Mouse (Mus musculus) kidney, postnatal 10 days (tissue): ENCODE results near the gene Krt23.
A peak's percentile ranks its signal among the peaks of the same experiment; 100 is the strongest.

Source experiments
- DNase-seq: peaks from one replicate; pipeline ENCODE4 v3.0.0; 2021; ENCODE audit warnings: mixed read lengths

The Krt23 gene

GRCm38 (mm10) chr11:99492733-99493573 is at the start of gene Krt23:
Gene Krt23 (minus strand): TSS chr11:99493137.
- peak; percentile 14 for DNase-seq

- DNase-seq = peak; percentile 65
Observed at GRCm38 (mm10) chr11:99539721-99540120, 46.8 kb upstream of the Krt23 start.

DNA sequence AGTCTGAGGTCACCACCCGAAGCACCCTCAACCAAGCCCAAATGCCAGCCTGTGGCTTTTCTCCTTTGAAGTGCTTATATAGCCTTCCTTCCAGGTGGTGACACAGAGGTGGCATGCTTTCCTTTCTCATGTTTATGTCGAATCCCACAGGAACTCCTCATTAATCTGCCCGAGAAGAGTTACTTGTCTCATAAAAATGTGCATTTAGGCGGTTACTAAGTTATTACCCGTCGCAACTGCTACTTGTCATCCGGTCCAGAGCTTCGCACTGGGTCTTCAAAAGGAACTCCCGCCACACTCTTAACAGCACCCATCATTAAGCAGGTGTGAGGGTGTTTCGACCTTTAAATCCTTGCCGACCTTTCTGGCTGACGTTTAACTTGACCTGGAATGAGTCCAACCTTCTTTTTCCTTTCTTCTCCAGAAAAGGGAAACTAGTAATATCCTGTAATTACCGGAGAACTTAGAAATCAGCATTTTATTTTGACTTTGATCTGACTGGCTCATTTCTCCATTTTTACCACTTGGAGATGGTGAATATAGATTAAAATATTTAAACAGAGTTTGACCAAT is 28.4 kb upstream of the Krt23 start, which contains the start of gene Krt39:
Gene Krt39, minus strand, starts transcription at position 51 of the 573 bp plus-strand sequence.
- DNase-seq = no peak

GRCm38 (mm10) chr11:99514098-99514497 is 21.2 kb upstream of the Krt23 start:
- peak; percentile 8 for DNase-seq

GRCm38 (mm10) chr11:99500095-99500805 is 7.3 kb upstream of the Krt23 start:
- DNase-seq = no peak

DNA sequence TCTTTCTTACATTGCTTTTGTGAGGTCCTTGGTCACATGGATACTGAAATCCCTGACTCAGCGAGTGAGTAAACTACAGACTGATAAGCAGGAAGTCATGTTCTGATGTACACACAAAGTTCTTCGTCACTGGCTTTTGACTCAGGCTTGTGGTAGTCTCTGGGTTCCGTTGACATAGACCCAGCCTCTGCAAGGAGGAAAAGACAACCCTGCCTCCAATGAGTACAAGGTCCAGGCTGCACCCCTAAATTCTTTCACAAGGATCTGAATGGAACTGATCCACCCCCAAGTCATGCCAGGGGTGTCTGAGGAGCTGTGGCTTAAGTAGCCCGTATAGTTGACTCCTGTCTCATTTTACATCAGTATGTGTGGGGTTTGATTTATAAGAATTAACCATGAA is 3.5 kb upstream of the Krt23 start:
- DNase-seq = no peak

GRCm38 (mm10) chr11:99494741-99495140 is 1.8 kb upstream of the Krt23 start:
- no peak for DNase-seq

DNA sequence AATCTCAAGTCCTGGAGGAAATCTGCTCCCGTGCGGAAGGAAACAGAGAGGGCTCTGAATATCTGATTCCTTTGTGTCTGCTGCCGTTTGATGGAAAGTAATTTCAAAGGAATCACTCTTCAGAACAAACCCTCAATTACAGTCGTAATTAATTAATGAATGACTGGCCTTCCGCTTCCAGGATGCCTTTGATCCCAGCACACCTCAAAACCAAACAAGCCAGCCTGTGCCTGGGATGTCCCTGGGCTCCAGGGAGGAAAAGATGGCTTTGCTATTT is 575 bp upstream of the Krt23 start:
- no peak for DNase-seq

DNA sequence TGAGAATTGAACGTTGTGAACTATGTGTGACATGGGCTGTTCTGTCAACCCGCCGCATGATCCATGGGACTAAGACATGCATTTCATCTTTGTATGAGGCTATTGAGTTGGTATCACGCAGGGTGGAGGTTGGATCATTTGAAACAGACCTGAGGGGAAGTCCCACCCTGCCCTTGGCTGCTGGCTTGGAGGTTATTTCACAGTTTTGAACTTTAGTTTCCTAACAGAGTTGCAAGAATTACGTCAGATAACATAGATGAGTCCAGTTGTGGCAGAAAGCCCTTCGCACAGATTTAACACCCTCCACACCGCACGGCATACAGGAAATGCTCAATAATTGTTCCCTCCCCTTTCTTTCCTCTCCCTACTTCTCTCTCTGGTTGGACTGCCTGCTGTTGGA is 1.9 kb downstream of the Krt23 start:
- DNase-seq = no peak

DNA sequence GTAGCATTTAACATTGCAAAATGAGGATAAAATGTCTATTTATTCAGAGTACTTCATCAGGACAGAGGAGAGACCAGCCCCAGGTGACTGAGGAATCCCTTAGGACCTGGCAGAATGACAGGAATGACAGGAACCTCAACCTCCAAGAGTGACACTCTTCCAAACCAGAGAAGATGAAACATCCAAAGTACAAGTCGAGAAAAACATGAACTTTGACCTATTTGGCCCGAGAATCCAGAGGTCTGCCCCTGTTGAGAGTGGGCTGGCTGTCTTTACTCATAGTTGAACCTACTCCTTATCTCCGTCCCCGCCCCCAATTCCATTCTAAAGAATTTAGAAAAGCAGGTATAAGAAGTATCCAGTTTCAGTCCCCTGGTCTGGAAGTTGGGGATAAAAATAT is 2.3 kb downstream of the Krt23 start:
- DNase-seq = no peak

GRCm38 (mm10) chr11:99489233-99489632 is 3.7 kb downstream of the Krt23 start:
- DNase-seq = no peak

GRCm38 (mm10) chr11:99474981-99475380 is 18.0 kb downstream of the Krt23 start:
- DNase-seq = no peak

DNA sequence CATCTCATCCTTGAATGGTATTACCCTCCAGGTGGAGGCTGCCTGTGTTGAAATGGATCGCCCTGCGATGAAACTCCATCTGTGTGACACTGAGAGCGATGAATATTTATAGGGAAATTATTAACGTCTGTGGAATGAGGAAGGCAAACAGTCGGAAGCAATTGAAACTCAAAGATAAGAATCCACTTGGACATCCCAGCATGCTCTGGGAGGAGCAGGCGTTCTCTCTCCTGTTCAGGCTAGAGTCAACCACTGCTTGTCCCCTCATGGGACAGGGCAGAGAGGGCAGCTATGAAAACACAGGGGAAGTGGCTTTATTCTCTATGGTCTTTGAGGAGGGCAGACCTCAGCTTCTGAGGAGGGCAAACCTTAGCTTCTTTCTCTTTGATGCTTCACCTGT is 19.5 kb downstream of the Krt23 start:
- DNase-seq = no peak

- DNase-seq = no peak
Observed at GRCm38 (mm10) chr11:99472405-99472804, 20.5 kb downstream of the Krt23 start.

- no peak for DNase-seq
Observed at GRCm38 (mm10) chr11:99471946-99472345, 21.0 kb downstream of the Krt23 start.

DNA sequence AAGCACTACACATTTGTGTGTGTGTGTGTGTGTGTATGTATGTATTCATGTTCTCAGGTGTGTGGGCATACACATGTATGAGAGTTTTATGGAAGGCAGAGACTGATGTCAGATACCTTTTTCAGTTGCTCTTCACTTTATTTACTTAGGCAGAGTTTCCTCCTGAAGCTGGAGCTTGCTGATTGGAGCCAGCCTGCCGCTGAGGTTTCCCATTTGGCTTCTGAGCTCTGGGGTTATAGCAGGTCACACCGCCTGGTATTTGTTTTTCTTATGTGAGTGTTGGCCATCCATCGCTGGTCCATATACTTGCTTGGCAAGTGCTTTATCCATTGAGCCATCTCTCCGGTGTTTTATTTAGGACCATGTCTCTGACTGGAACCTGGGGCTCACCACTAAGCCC is 23.7 kb downstream of the Krt23 start:
- DNase-seq = no peak

DNA sequence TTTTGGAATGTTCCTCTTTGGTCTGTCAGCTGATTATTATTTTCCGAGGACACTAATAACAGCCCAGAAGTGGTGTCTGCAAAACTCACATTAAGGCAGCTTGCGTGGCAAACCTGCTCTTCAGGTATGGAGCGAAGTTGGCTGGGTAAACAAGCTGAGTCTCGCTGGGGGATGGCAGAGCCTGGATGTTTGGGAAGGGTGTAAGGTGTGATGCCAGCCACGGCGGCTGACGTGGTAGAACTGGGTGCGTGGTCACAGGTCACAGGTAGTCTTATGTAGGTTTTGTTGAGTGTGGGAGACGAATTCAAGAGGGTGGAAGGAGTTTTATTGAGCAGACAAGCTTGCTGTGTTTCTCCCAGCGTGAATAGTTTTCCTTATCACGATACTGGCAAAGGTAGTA is 24.4 kb downstream of the Krt23 start:
- DNase-seq = no peak

GRCm38 (mm10) chr11:99466316-99466715 is 26.6 kb downstream of the Krt23 start:
- no peak for DNase-seq

DNA sequence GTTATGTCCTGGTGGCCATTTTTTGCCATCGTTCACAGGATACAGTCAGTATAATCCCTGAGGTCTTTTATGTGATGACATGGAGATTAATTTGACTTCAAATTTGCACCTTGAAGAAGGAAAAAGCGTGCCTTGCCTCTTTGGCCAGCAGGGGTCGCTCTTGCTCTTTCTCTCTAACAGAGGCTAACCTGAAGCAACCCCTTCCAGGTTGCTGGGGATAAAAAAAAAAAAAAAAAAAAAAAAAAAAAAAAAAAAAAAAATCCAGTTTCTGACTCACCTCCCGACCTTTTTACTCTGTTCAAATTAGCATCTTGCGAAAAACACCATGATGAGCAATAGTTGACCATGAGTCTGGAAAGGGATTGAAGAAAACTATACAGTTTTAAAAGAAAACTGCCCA is 28.1 kb downstream of the Krt23 start:
- DNase-seq = peak; percentile 91

DNA sequence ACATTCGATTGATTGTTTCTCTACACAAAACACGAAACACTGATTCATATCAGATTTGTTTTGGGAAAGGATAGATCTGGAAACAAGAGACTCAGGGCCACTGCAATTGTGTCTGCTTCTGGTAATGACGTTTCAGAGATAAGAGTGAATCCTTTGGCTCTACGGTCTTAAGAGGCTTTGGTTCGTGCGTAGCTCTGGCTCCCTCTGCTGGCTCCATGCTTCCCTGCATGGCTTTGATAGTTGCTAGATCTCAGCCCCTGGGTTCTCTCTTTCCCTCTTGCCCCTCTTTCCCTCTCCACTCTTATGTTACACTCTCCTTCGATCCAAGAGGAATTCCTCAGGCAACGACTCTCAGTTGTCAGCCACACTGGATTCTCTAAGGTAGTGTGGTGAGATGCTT is 29.8 kb downstream of the Krt23 start:
- DNase-seq = peak; percentile 84

DNA sequence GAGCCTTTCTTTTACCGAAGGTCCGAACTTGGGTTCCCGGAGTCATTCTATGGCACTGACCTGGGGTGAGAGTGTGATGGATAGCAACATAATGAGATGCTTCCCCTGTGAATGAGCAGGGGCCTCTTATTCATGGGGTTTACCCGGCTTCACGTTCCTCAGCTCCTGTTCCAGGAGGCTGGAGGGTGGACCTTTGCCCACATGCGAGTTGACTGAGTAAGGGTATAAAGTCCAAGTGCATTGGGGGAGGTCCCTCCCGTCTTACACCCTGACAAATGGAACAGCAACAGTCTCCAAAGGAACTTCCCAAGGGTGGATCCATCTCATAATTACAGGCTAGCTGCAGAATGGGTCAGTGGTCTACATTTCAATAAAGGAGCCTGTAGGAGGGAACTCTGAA is 31.2 kb downstream of the Krt23 start:
- peak; percentile 71 for DNase-seq

DNA sequence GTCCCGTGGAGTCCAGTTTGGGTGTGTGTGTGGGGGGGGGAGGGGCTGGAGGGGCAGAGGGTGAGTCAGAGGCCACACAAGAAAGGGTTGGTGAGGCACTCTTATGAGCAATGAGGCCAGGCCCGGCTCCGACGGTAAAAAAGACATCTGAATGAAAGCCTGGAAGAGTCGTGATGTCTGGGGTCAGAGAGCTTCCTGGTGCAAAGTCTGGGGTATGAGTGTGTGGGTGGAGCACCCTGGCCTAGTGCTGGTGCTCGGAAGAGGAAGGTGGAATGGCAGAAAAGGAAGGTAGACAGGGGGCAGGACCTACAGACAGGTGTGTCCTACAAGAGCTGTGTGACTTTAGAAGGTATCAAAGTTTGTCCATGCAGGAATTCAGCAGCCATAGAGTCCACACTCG is 34.0 kb downstream of the Krt23 start:
- no peak for DNase-seq

DNA sequence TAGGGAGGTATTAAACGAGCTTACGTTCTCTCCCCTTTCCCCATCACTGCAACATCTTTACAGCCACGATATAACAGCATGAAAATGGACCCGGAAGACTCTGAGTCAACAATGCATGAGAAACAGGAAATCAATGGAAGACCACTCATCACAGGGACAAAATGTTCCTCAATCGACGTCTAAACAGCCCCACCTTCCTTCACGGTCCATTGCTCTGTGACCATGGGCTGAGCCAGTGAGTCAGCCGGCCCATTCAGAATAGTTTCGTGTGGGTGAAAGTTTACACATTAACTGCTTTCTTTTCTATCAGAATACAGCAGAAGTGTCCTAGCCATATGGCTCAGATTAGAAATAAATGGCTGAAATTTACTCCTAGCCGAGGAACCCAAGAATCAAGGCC is 38.2 kb downstream of the Krt23 start:
- DNase-seq = peak; percentile 27

DNA sequence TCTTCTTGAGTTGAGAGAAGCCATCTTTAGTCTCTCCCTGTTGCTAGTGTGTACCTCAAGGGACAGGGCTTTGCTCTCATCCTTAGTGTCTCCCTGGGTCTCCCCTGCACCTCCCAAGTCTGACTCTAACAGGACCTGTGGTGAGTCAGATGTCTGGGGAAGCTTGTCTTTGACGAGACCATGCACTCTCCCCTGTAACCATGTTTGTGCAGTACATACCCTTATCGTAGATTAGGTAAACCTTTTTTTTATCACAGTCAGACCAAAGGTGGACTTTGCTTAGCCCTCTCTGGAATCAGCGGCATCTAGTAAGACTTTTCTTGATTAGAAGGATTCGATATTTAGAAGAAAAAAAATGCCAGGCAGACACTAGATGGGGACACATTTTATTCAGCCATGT is 38.9 kb downstream of the Krt23 start:
- no peak for DNase-seq
